Mouse (Mus musculus): ENCODE data around the gene Daam1.

DNA sequence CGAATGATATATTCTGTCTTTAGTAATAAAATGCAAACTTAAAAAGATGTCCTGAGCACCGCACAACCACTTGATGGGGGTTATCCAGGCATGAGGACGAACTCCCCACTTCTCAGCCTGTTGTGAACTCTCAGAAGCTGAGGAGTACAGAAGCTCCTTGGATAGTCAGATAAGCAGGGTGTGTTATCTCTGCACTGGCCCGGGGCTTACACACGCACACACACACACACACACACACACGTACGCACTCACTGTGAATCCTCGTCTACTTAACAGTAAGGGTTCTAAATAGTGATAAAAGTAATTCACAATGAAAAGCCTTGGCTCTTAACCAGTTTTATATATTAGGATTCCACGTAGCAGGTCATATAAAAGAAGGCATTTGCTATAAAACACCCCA is 112.2 kb downstream of the Daam1 start:
- TF ChIP-seq CTCF (IDR thresholded peaks at IDR 0.05; ENCODE audit: low read depth, low read length), result no peak
- no peak for TF ChIP-seq POLR2A (IDR thresholded peaks at IDR 0.05; ENCODE audit: borderline replicate concordance, low read depth, low read length)
